Mouse (Mus musculus) heart, embryonic 16.5 days (tissue): ENCODE data around the gene Rnf26. TPM values are rescaled to one million over a fixed set of nuclear protein-coding genes. Genes with fewer than 3 reads are reported as not detected.

Source experiments
- ATAC-seq: fragments of 200-750 bp; cut with Nextera tagmentation; replicated peaks from 2 replicates; pipeline ENCODE4 v1.8.0; 2017; ENCODE audit warnings: moderate number of reproducible peaks; ENCODE audit not compliant: insufficient read depth, low FRiP score; ENCODE audit errors: extremely low read depth
- H3K27ac ChIP-seq: fragments of 300-500 bp; sonication (generic); 2 replicates; pipeline ENCODE4 v1.5.1; 2014; ENCODE audit warnings: mild to moderate bottlenecking, low read length, control low read depth, moderate library complexity
- H3K27me3 ChIP-seq: fragments of 300-500 bp; sonication (generic); 2 replicates; pipeline ENCODE4 v1.6.1; 2014; ENCODE audit warnings: low read length, mixed read lengths; ENCODE audit not compliant: control insufficient read depth, insufficient read depth
- H3K36me3 ChIP-seq: fragments of 300-500 bp; sonication (generic); 2 replicates; pipeline ENCODE4 v1.6.1; 2014; ENCODE audit not compliant: control insufficient read depth, insufficient read depth
- H3K4me1 ChIP-seq: fragments of 300-500 bp; sonication (generic); 2 replicates; pipeline ENCODE4 v1.6.1; 2014; ENCODE audit warnings: low read length, mixed read lengths; ENCODE audit not compliant: control insufficient read depth, insufficient read depth
- H3K4me2 ChIP-seq: fragments of 300-500 bp; sonication (generic); 2 replicates; pipeline ENCODE4 v1.6.1; 2014; ENCODE audit warnings: low read depth, mild to moderate bottlenecking, control low read depth, low read length
- H3K4me3 ChIP-seq: fragments of 300-500 bp; sonication (generic); 2 replicates; pipeline ENCODE4 v1.5.1; 2014; ENCODE audit warnings: mild to moderate bottlenecking, control low read depth, low read length
- H3K9ac ChIP-seq: fragments of 300-500 bp; sonication (generic); 2 replicates; pipeline ENCODE4 v1.6.1; 2014; ENCODE audit warnings: low read length, control low read depth
- H3K9me3 ChIP-seq: fragments of 300-500 bp; sonication (generic); replicated peaks from 2 replicates; pipeline ENCODE4 v1.6.1; 2016; ENCODE audit warnings: low read length; ENCODE audit not compliant: control insufficient read depth
- WGBS: fragments of 180-500 bp; shearing (Covaris S2); extraction: QIAGEN DNeasy Blood & Tissue Kit; methylation state at CpG from one replicate; pipeline ENCODE4 v1.1.7; 2014; 5-methylcytosine and 5-hydroxymethylcytosine counted together
- polyA plus RNA-seq: library from polyadenylated mRNA; unstranded; fragments of >200 nt; fragmentation: Nextera tagmentation; extraction: Ambion mirVana; gene quantifications from 2 replicates; pipeline ENCODE4 v1.2.1, GENCODE M21; 2015

The Rnf26 gene
- polyA plus RNA-seq, 1 experiment from 2014 or later, result 31.7 TPM

DNA sequence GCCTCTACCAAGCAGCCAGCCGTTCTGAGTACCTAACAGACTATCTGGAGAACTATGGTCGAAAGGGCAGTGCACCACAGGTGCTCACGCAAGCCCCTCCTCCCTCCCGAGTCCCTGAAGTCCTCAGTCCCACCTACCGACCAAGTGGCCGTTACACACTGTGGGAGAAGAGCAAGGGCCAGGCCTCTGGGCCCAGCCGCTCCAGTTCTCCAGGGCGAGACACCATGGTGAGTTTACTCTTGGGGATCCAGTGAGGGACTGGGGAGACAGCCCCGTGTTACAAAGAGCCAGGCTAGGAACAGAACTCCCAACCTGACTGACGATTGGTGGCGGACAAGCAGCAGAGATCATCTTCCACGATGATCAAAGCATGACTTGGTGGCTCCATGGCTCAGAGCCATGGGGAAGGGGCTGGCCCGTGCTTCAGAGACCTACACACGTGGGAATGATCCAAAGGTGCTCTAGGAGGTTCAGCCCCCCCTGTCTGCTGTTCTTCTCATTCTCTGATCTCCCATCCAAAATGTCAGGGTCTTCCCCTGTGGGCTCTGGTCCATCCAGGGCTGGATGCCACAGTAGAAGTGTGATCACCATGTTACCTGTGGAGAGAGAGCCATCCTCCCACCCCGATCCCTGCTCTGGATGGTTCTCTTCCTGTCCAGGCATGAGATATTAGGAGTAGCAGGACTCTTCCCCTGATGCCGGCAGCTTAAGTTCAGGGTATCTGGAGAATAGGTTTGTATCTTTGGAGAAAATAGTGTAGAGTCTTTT, 37.1 kb downstream of the Rnf26 start:
- Histone ChIP-seq H3K9me3 (no peaks in the 10 kb centered on the region), H3K9ac (peak overlapping the region; percentile 30; the same call in 1 of the 2 replicates), H3K27me3 (no peaks in the 10 kb centered on the region), H3K4me3 (no peak overlapping the region), H3K36me3 (0 out of 2 replicates have a peak, but pooled peaks cover 2% of the 10 kb centered on the region), H3K4me1 (peaks cover 70% of the 10 kb centered on the region), H3K4me2 (peak overlapping the region; percentile 17; the same call in 1 of the 2 replicates), H3K27ac (0 out of 2 replicates have a peak overlapping the region, but pooled peaks have one; percentile 31)
- ATAC-seq, result no peak
- WGBS, result 59% methylated on average over 15 of the region's 16 CpGs

DNA sequence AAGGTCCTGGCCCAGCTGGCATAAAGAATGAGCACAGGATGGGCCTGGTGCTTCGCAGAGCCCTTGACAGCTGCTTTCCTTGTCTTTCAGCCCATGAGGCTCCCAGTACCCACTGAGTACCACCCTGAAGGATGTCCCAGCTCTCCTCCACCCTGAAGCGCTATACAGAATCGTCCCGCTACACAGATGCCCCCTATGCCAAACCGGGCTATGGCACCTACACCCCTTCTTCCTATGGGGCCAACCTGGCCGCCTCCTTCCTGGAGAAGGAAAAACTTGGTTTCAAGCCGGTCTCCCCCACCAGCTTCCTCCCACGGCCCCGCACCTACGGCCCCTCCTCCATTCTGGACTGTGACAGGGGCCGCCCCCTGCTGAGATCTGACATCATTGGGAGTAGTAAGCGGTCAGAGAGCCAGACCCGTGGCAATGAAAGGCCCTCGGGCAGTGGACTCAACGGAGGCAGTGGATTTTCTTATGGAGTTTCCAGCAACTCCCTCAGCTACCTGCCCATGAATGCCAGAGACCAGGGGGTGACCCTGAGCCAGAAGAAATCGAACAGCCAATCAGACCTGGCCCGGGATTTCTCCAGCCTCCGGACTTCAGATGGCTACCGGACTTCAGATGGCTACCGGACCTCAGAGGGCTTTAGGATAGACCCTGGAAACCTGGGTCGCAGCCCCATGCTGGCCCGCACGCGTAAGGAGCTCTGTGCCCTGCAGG, 37.9 kb downstream of the Rnf26 start:
- no peak overlapping the region for H3K4me3 ChIP-seq
- H3K9me3 ChIP-seq, result no peaks in the 10 kb centered on the region
- no peak overlapping the region for H3K4me2 ChIP-seq
- no peak overlapping the region for H3K27ac ChIP-seq
- ATAC-seq, result no peak
- H3K36me3 ChIP-seq, result 0 out of 2 replicates have a peak, but pooled peaks cover 2% of the 10 kb centered on the region
- WGBS, result 75% methylated on average over 24 of the region's 24 CpGs
- no peak overlapping the region for H3K9ac ChIP-seq
- H3K4me1 ChIP-seq, result peaks cover 70% of the 10 kb centered on the region
- no peaks in the 10 kb centered on the region for H3K27me3 ChIP-seq

DNA sequence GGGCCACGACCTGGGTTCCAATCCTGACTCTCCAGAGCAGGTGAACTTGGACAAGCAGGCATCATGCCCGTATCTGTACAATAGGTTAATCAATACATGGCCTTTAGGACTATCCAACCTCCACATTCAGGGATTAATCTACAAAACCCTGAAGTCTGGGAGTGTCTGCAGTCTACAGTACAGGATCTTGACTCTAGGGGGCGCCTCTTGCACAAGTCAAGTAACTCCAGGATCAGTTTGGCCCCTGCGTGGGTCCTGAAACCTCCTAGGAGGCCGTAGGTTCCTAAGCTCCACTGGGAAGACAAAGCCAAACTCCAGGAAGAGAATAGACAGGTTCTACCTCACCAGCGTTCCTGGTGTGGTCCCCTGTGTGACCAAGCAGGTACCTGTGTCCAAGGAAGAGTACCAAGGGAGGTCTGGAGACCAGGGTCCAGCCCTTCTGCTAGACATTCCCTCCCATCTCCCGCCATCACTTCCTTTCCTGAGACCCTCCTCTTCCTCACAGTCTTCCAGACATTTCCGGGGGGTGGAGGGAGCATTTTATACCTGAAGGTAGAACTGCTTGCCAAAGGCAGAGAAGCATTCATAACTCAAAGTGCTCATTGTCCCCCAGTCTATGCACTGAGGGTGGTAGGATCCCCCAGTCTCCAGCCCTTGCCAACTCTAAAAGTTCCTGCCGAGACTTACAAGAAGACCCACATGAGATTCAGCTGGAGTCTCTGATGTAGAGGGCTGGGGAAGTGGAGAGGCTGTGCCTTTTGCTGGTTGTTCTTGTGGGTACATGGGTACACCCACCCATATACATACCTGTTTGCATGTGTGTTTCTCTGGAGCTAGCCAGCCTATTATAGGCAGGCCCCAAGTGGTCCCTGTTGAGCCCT, 38.7 kb downstream of the Rnf26 start:
- 70% methylated on average over 9 of the region's 9 CpGs for WGBS
- H3K9me3 ChIP-seq, result no peaks in the 10 kb centered on the region
- 0 out of 2 replicates have a peak, but pooled peaks cover 2% of the 10 kb centered on the region for H3K36me3 ChIP-seq
- H3K9ac ChIP-seq, result no peak overlapping the region
- H3K4me3 ChIP-seq, result no peak overlapping the region
- H3K27me3 ChIP-seq, result no peaks in the 10 kb centered on the region
- peaks cover 62% of the 10 kb centered on the region for H3K4me1 ChIP-seq
- no peak overlapping the region for H3K4me2 ChIP-seq
- no peak overlapping the region for H3K27ac ChIP-seq
- ATAC-seq, result no peak

DNA sequence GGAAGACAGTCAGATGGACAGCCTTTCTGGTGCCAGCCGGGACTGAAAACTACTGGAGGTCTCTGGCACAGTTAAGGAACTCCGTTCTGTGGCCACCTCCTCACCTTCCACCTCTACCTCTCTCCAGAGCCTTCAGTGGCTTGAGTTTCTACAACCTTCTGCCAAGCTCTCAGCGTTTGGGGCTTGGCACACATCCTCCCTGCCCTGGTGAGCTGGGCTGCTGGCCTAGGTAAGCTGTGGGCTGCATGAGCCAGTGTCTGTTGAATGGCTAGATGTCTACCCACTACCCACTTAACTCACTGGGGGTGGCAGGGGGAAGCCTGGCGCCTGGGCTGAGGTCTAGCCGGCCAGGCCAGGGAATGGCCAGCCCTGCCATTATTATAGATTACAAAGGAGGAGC, 40.2 kb downstream of the Rnf26 start:
- Histone ChIP-seq H3K4me3 (no peak overlapping the region), H3K4me2 (peak overlapping the region; percentile 63; the same call in 1 of the 2 replicates), H3K9me3 (no peaks in the 10 kb centered on the region), H3K9ac (peak overlapping the region; percentile 23; the same call in 1 of the 2 replicates), H3K4me1 (peaks cover 57% of the 10 kb centered on the region), H3K27me3 (no peaks in the 10 kb centered on the region), H3K36me3 (0 out of 2 replicates have a peak, but pooled peaks cover 2% of the 10 kb centered on the region), H3K27ac (peak overlapping the region; percentile 64)
- ATAC-seq, result no peak
- 56% methylated on average over 5 of the region's 5 CpGs for WGBS

DNA sequence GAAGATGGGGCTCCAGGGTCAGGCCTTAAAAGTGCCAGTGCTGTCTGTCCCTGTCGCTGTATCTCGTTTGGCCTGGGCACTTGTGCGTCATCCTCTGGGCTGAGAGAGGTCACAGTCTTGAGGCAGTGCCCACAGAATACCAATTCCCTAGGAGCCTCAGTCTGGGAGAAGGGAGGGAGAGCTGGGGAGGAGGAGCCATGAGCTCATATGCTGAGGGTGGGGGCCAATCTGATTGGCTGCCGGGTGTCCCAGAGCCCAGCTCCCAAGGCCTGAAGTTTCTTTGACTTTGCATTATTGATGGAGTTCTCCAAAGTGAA, 40.8 kb downstream of the Rnf26 start:
- Histone ChIP-seq H3K4me3 (no peak overlapping the region), H3K36me3 (0 out of 2 replicates have a peak, but pooled peaks cover 2% of the 10 kb centered on the region), H3K9ac (peak overlapping the region; percentile 39), H3K4me2 (peak overlapping the region; percentile 63), H3K9me3 (no peaks in the 10 kb centered on the region), H3K27ac (peak overlapping the region; percentile 64), H3K4me1 (peaks cover 55% of the 10 kb centered on the region), H3K27me3 (no peaks in the 10 kb centered on the region)
- WGBS, result 26% methylated on average over 4 of the region's 4 CpGs
- ATAC-seq, result no peak; the same call in 1 of the 2 replicates

GRCm38 (mm10) chr9:44071914-44072598, 41.3 kb downstream of the Rnf26 start:
- no peaks in the 10 kb centered on the region for H3K9me3 ChIP-seq
- H3K4me1 ChIP-seq, result peaks cover 57% of the 10 kb centered on the region
- no peaks in the 10 kb centered on the region for H3K27me3 ChIP-seq
- ATAC-seq, result no peak
- WGBS, result 22% methylated on average over 11 of the region's 11 CpGs
- peak overlapping the region; percentile 63 for H3K4me2 ChIP-seq
- peak overlapping the region; percentile 64 for H3K27ac ChIP-seq
- peak overlapping the region; percentile 13; the same call in 1 of the 2 replicates for H3K4me3 ChIP-seq
- peak overlapping the region; percentile 39 for H3K9ac ChIP-seq
- 0 out of 2 replicates have a peak, but pooled peaks cover 2% of the 10 kb centered on the region for H3K36me3 ChIP-seq

- Histone ChIP-seq H3K9ac (peak overlapping the region; percentile 81), H3K36me3 (no peaks in the 10 kb centered on the region), H3K4me2 (peak overlapping the region; percentile 63), H3K4me1 (peaks cover 47% of the 10 kb centered on the region), H3K27me3 (no peaks in the 10 kb centered on the region), H3K4me3 (peak overlapping the region; percentile 60), H3K27ac (peak overlapping the region; percentile 38; the same call in 1 of the 2 replicates), H3K9me3 (no peaks in the 10 kb centered on the region)
- 21% methylated on average over 8 of the region's 8 CpGs for WGBS
- ATAC-seq, result no peak
Observed at GRCm38 (mm10) chr9:44070844-44071231, 42.5 kb downstream of the Rnf26 start.

GRCm38 (mm10) chr9:44070113-44070843, 43.0 kb downstream of the Rnf26 start:
- Histone ChIP-seq H3K4me2 (peak overlapping the region; percentile 63), H3K36me3 (no peaks in the 10 kb centered on the region), H3K27me3 (no peaks in the 10 kb centered on the region), H3K27ac (peak overlapping the region; percentile 95), H3K4me3 (peak overlapping the region; percentile 60), H3K9me3 (no peaks in the 10 kb centered on the region), H3K4me1 (peaks cover 45% of the 10 kb centered on the region), H3K9ac (peak overlapping the region; percentile 81)
- WGBS, result 37% methylated on average over 14 of the region's 14 CpGs
- ATAC-seq, result no peak
